Mouse (Mus musculus) lung, postnatal 0 days (tissue): ENCODE results near the gene Cfap99.

ENCODE experiments used
- CTCF ChIP-seq: IDR thresholded peaks from 2 replicates; pipeline ENCODE4 v1.5.1; 2016; ENCODE audit warnings: antibody characterized with exemption, mild to moderate bottlenecking
- EP300 ChIP-seq: IDR thresholded peaks from 2 replicates; pipeline ENCODE4 v1.6.1; 2016; ENCODE audit warnings: antibody characterized with exemption, mild to moderate bottlenecking, control low read depth

- no peak for TF ChIP-seq EP300
- no peak for TF ChIP-seq CTCF
Measured at GRCm38 (mm10) chr5:34279214-34279613, 9.2 kb upstream of the Cfap99 start.
